Mouse (Mus musculus) gastrocnemius, adult 8-10 months (tissue): ENCODE results near the gene Pik3c2a. TPM values are rescaled to one million over a fixed set of nuclear protein-coding genes. Genes with fewer than 3 reads are reported as not detected.
"Not testable (repeated sequence)": the region's sequence is repeated elsewhere in the genome, so short reads cannot be mapped to it uniquely, and the experiment has no call there.

Source experiments
- DNase-seq, 2 experiments: peaks; one replicate each; pipeline ENCODE4 v3.0.0; 2022; ENCODE audit warnings: low spot score in 2 of 2
- total RNA-seq, 4 experiments: library from RNA; stranded (reverse); gene quantifications; 2 replicates each; pipeline ENCODE4 v1.2.4; 2022

The Pik3c2a gene
- total RNA-seq, 4 experiments from 2014 or later = 3.9 to 7.0 (median 5.7) TPM

GRCm38 (mm10) chr7:116409438-116409837 lies 33.8 kb downstream of the Pik3c2a start:
- no peak for DNase-seq

GRCm38 (mm10) chr7:116392329-116392728 lies 50.9 kb downstream of the Pik3c2a start:
- no peak for DNase-seq

- DNase-seq = not testable (repeated sequence)
These were observed 55.9 kb downstream of the Pik3c2a start for GRCm38 (mm10) chr7:116387389-116387788.

DNA sequence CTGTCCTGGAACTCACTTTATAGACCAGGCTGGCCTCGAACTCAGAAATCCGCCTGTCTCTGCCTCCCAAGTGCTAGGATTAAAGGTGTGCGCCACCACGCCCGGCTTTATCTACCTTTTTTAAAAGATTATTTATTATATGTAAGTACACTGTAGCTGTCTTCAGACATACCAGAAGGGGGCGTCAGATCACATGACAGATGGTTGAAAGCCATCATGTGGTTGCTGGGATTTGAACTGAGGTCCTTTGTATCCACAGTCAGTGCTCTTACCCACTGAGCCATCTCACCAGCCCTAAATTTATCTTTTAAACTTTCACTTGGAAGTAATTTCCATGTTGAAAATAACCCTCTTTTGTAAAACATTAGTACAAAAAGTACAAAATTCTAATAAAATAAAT lies 64.1 kb downstream of the Pik3c2a start:
- DNase-seq = not testable (repeated sequence)

GRCm38 (mm10) chr7:116374284-116374683 lies 69.0 kb downstream of the Pik3c2a start:
- no peak for DNase-seq

DNA sequence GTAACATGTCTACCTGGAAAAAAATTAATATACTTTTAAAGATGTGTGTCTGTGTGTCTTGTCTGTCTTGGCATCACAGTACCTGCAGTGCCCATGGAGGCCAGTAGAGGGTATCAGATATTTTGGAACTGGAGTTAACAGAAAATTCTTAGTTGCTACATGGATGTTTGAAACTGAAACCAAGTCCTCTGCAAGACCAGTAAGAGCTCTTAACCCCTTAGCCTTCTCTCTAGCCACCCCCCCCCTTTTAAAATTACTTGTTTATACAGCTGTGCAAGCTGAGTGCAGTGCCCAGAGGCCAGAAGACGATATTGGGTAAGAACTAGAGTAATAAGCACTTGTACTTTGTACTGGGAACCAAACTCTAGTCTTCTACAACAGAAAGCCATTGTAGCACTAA lies 107.0 kb downstream of the Pik3c2a start:
- peak; percentile 31 to 40 for DNase-seq

GRCm38 (mm10) chr7:116335133-116335532 lies 108.1 kb downstream of the Pik3c2a start:
- no peak for DNase-seq

DNA sequence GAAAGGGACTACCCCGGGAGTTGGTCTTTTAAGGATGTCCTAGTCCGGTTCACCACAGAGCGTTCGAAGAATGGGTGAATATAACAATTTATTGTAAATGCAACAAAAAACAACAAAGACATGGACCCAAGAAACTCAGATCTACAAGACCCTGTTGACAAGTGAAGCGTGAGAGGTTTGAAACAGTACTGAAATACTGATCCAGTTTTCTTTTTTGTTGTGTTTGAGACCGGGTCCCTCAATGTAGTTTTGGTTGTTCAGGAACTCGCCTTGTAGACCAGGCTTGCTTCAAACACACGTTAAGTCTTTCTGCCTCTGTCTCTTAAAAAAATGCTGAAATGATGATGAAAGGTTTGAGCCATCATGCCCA lies 108.6 kb downstream of the Pik3c2a start:
- no peak for DNase-seq

GRCm38 (mm10) chr7:116333713-116334668 lies 109.3 kb downstream of the Pik3c2a start, which contains the start of gene Rps13:
TSS of gene Rps13 (minus strand) at chr7:116334195.
- peak; percentile 95 to 96 for DNase-seq

DNA sequence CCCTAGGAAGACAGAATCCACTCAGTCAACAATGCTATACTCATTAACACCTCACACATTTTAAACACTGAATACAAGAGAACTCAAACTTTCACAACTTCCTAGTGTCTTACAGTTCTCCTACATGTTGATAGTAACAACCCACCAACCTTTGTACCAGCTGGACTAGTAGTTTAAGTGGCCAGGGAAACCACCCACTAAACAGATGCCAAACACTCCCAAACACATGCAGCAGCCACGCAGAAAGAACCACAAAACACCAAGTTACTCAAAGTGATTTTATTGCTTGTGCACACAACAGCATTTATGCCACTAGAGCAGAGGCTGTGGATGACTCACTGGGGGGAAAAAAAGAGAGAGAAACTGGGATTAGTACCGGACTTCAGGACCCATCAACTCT lies 112.0 kb downstream of the Pik3c2a start:
- DNase-seq = no peak

DNA sequence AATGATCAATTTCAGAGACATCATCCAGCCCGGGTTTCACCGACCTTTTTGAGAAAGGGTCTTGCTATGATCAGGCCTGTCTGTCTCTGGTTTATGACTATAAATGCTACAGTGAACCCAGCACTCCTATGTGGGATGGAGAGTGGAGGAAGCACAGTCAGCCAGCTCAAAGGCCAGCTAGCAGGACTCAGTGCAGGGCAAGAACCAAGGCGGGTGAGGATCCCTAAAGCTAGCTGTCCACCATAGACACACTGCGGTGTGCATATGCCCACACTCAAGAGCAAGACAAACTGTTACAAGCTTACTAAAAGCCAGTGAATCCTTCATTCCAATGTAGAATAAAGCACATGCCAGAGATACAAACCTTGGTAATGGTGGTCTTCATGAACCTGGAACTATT lies 113.4 kb downstream of the Pik3c2a start:
- DNase-seq = no peak

DNA sequence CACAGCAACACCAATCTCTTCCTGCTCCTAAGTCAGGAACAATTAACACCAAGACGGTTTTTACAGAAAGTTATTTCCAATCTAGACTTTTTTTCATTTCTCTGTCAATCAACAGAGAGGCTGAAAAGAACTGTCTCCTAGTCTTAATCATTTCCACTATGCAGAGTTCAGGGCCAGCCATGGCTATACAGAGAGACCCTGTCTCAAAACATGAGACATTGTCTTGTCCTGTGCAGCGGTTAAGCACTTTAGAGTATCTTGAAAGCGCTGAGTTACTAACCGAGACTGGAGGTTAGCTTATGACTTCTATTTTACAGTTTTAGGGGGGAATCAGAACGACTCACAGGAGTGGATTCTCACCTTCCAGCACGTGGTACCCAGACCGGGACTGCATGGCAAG lies 114.5 kb downstream of the Pik3c2a start:
- DNase-seq = no peak

DNA sequence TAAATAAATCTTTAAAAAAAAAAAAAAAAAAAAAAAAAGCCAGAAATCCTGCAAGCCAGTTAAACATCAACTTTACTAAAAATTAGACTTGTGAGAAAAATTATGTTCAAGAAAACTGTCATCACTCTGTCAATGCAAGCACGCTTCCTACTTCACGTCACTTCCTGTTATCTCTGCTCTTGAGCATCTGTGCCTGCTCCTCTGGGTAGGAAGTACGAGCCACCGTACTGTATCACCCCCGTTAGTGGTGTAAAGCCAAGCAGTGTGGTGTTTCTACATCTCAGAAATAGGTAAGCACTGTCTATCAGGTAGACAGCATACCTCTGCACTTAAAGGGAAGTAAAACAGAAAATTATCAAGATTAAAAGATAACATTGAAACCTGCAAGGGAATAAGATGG lies 115.3 kb downstream of the Pik3c2a start:
- DNase-seq = no peak

DNA sequence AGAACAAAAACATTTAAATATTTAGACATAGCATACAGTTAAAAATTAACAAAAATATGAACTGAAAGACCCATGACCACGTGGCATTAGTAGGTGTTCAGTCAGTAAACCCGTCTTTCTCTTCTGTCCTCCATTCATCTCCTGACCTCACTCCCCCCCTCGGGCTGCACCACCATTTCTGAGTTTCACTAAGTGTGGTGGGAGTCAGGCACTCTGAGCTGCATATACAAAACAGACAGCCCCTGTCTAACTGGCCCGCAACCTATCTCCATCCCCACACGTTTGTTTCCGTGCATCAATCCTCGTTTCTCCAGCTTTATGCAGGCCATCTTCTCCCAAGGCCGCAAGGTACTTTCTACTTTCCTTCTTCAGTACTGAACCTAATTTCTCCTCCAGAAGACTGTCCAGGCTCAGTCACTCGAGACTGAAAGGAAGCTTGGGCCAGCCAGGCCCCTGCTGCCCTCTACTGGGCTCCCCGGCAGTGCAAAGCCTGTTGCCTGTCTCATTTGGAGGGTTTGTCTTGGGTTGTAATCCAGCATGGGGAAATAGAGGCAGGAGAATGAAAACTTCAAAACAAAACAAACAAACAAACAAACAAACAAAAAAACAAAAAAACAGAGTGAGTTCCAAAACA lies 119.8 kb downstream of the Pik3c2a start:
- DNase-seq = peak in 1 of 2 experiments; percentile 29

DNA sequence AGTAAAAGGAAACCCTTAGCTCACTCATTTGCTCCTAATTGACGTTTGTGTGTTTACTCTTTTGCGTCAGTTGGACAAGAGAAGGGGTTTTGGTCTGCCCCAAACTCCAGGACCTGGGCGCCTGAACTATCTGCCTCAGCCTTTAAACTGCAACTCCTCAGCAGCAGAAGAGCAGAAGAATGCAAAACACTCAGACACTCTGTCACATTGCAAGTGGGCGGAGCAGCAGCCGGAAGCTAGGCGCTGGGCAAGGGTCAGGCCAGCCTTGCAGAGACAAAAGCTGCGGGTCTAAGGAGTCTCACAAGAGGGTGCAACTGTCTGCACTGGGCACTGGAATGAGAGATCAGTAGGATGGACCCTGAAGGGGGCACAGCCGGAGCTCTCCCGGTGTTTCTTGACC lies 133.8 kb downstream of the Pik3c2a start:
- no peak for DNase-seq

DNA sequence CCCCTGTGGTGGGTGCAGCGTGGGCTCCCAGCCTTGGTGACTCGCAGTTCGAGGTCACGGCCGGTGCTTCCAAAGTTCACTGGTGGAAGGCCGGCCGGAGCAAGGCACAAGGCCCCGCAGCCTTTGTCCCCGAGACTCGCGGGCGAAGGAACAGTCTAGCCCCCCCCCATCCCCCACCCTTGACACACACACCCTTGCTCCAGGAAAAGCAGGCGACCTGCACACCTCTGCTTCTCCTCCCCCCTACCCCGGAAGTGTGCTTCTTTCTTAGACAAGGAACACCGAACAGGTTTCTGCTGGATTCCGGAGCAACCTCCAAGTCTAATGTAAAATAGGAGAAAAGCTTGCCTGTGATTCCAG lies 134.6 kb downstream of the Pik3c2a start:
- no peak for DNase-seq

DNA sequence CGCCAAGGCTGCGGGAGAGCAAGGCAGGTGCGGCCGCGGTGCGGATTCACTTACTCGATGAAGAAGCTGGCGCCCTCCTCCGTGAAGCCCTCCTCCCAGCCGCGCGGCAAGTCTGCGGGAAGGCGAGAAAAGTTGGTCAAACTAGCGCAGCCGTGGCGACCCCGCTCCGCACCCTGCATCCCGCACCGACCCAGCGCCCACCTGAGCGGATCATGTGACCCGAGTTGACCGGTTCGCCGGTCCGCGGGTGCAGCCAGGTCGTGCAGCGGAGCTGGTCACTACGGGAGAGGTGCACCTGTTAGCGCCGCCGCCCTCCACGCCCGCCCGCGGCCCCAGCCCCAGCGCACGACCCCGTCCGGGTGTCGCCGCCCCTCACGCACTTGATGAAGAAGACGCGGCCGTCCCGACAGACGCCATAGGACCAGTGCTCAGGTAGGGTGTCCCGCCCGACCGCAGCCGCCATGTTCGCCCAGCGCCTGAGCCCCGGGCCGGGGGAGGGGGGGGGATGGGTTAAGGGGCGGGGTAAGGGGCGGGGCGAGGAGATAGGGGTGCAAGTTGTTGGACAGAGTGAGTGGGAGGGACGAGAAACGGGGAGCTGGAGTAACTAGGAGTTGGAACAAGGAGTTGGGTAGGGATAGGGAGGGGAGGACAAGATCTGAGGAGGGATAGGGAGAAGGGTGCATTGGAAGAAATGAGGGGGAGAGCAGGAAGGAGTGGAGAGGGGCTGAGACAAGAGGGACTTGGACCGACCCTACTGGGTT lies 135.2 kb downstream of the Pik3c2a start, which contains the start of gene Plekha7:
Gene Plekha7, minus strand, starts transcription at position 506 of the 761 bp plus-strand sequence.
- DNase-seq = no peak

- peak; percentile 23 to 39 for DNase-seq
These were observed 136.0 kb downstream of the Pik3c2a start for GRCm38 (mm10) chr7:116307099-116307870.

GRCm38 (mm10) chr7:116306601-116307000 lies 136.6 kb downstream of the Pik3c2a start:
- DNase-seq = no peak

GRCm38 (mm10) chr7:116301661-116302311 lies 141.5 kb downstream of the Pik3c2a start:
- peak; percentile 14 to 39 for DNase-seq
